Mouse (Mus musculus): Measurements from ENCODE around the gene Ppp2r5e.
"Not testable (repeated sequence)": the region's sequence is repeated elsewhere in the genome, so short reads cannot be mapped to it uniquely, and the experiment has no call there.

The Ppp2r5e gene

DNA sequence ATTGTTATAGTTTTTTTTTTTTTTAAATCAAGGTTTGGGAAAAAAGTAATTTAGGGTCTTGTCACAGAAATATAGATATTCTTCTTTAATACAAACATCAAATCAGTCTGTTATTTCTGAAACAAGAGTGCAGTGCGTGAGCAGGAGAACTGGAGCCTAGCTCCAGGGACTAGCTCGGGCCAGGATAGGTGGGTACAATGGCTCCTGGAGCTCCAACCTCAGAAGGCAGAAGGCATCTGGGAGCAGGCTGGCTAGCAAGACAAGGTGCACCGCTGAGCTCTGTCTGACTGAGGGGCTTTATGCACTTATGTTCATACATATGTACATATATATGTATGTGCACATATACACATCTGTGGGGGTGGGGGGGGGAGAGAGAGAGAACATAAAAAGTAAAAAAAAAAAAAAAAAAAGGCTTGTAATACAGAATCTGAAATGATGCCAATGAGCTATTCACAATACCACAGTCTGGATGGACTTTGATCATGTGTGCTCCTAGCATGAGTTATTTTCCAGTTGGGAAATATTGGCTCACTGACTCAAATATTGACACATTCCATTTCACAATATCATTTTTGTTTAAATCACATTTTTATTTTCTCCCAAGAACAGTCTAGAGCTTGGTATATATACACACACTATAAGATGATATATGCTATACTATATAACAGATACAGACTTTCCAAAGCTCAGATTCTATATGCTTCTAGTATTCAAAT is 109.3 kb downstream of the Ppp2r5e start:
- no peak for DNase-seq (ENCODE audit: low spot score)

DNA sequence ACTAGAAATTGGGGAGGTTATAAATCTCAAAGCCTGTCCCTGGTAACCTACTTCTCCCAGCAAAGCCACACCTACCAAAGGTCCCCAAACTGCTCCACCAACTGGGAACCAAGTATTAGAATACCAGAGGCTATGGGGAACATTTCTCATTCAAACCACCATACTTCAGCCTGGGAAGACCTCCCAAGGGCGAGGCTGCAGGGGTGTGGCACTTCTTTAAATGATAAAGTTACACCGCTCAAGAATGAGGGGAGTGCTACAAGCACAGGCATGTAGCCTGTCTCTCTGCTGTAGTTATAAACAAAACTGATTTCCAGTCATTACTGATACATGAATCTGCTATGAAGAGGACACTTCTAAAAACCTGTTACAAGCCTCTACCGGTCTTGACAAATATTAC is 113.3 kb downstream of the Ppp2r5e start:
- no peak for DNase-seq (ENCODE audit: low spot score)

DNA sequence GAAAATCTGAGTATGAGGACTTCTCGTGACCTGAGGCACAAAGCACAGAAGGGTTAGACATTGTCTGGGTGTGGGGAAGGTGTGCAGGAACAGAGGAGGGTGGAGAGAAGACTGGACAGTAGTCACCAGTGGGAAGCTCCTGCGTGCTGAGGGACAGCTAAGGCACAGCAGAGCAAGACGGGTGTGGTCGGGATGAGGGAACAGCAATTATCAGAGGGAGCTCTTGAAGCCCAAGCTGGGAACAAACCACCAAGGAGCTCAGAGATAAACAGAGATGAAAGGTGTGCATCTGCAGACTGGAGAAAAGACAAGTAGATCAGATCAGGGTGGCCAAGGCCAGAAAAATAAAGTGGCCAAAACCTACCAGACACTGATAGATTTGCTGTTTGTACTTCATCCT is 114.0 kb downstream of the Ppp2r5e start:
- no peak for DNase-seq (ENCODE audit: low spot score)

DNA sequence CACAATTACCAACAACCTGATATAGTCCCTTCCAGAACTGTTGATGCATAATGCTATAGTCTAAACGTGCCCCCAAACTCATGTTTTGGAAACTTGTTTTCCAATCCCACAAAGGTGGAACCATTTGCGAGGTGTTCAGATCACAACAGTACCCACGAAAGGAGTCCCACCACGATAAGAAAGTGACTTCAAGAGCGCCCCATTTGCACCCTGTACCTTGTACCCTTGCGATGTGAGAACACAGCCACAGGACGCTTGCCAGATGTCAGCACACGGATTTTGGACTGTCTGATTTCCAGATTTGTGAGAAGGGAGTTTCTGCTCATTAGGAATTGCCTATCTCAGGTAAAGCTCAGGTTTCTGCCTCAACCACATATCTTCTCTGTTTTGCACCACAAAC is 116.0 kb downstream of the Ppp2r5e start:
- no peak for DNase-seq (ENCODE audit: low spot score)

DNA sequence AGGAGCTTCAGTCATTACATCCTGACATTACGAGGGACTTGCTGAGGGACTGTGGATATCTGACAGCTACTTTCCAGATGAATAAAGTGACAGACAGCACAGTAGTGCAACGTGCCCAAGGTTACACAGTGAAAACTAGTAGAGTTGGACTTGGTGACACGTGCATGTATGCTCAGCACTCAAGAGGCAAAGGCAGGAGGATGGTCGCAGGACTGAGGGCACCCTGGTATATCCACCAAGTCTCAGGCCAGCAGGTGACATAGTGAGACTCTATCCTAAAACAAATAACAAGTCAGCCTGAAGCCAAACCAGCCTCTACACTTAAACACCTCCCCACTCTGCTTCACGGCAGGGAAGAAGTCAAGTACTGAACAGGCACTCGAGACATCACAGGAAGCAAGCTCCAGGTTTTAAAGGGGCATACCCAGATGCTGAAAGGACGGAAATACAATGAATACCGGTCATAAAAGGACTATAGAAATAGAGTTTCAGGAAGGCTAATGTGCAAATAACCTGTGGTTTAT is 116.6 kb downstream of the Ppp2r5e start:
- no peak for DNase-seq (ENCODE audit: low spot score)

DNA sequence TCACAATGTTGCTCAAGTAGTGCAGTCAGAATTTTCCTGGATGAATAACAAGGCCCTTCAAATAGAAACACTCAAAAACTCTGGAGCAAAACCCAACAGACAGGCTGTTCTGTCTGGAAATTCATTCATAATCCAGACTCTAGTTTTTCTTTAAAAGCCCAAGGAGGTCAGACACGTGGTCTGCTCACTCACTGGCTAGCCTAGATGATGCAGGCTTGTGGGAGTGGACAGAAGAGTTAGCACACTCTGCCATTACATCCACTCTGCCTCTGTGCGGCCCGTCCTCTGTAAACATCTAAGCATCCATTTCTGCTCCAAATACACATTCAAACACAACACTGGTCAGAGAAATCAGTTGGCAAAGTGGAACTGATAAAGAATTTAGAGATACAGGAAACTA is 117.4 kb downstream of the Ppp2r5e start:
- DNase-seq (ENCODE audit: low spot score) = no peak

DNA sequence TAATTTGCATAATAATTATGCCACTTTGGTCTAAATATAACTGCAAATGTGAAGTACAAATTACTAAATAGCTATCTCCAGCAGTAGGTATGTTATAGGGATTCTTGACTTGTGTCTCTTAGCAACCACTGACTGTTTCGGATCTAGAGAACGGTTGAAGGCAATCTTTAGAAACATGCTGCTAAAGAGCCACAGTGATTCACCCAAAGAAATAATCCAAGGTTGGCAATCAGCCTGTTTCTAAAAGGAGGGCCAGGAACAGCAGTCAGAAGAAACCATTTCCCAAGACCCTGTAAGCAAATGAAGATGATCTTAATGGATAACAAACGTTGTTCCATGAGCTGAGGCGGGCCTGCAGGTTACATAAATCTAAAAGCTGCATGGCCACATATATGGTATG is 117.9 kb downstream of the Ppp2r5e start:
- DNase-seq (ENCODE audit: low spot score) = no peak

DNA sequence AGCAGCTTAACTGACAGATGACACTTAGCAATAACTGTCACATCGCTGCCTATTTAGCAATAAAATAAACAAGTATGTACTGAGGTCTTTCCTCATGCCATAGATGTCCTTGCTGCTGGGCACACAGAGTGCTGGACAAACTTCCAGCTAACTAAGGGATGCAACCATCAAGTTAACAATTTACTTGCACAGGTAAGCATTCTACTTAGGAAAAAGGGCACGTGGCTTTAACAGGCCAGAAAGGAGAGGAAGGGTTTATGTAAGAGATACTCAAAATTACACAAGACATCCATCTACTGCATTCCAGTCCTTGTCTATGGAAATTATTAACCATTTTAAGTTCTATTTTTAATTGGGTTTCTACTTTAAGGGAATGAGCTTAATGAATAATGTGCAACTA is 123.0 kb downstream of the Ppp2r5e start:
- DNase-seq (ENCODE audit: low spot score) = no peak

DNA sequence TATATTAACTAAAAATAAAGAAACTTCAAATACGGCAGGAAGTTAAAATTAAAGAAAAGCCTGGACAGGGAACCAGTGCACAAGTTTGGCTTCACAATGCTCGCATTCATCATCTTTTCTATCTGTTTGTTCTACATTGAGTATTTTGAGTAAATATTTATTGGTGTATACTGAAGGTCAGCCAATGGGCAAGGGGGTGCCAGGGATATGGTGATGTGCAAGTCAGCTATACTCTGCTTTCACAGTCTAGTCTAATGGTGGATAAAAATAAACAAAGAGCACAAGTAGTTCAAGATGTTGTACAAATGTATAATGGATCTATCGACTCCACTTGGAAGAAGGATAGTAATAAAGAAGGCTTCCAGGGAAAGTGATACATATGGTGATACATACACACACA is 123.9 kb downstream of the Ppp2r5e start:
- no peak for DNase-seq (ENCODE audit: low spot score)

DNA sequence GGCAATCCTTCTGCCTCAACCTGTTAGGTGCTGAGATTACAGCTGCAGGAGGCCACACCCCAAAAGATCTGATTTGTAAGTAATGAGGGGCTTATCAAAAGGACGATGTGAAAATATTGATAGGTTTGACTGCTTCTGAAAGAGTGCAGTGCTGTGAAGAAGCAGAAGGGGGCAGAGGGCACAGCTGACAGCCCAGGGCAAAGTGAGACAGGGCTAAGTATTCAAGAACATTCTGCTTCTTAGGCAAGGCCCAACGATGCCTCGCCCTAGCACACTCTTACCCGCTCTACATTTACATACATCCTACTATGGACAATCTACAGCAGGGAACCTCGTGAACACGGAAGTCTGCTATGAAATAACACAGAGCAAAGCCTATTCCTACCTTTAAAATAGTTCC is 128.2 kb downstream of the Ppp2r5e start:
- no peak for DNase-seq (ENCODE audit: low spot score)

DNA sequence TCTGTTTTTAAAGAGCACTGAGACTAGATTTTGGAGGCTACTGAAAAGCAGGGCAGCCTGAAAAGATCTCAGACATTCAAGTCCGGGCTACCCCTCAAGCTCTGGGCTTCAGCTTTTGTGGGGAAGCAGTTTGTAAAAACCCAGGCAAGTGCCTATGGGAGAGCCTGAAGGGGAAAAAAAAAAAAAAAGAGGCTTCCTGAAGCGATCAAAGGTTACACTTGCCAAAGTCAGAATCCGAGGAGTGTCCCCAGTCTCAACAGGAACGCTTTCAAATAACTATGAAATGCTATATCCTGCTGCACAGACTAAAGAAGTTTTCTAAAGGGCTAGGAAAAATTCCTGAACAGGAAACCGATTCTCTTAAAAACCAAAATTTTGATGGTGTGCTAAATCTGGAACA is 128.9 kb downstream of the Ppp2r5e start:
- no peak for DNase-seq (ENCODE audit: low spot score)

DNA sequence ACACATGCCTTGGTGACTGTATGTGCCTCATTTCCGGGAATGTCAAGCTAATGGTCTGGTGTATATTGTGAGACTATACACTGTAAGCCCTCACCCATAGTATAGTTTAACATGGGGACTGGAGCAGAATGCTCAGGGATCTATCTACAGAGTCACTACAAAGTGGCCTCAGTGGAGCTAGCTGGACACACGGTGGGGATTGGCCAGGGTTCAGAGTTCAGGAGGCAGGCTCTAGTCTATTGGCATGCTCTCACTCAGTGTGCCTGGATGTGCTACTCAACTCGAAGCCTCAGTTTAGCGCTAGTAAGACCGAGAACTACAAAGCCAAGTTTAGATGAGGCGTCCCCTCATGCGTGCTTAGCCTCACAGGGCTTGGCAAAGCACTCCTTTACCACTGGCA is 129.8 kb downstream of the Ppp2r5e start:
- DNase-seq (ENCODE audit: low spot score) = no peak

DNA sequence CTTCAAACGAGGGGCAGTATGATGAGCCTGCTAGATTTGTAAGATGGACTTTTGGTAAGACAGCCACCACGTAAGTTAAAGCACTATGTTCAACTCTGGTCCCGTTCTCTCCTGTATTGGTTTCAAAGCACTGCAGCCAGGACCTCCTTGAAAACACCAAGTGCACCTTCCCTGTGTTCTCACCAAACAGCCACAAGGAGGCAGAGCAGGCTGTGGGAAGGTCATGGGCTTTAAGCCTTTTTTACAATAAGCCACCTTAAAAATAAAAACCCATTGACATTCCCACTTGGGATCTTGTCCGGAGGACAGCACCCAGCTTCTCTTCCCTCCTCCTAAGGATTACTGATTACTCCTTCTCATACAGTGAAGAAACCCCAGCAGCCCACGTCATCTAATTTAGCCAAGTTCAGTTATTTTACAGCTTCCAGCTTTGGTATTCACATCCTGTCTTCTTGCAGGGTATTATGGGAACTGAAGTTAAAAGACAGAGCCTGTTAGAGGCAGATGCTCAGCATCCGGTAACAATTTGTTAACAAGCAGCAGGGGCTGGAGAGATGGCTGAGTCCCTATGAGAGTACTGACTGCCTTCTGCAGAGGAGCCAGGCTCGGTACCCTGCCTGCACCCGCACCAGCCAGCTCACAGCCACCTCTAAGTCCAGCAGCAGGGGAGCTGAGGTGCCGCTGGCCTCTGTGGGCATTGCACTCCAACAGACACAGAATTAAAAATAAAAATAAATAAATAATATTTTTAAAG is 131.9 kb downstream of the Ppp2r5e start:
- no peak for DNase-seq (ENCODE audit: low spot score)

DNA sequence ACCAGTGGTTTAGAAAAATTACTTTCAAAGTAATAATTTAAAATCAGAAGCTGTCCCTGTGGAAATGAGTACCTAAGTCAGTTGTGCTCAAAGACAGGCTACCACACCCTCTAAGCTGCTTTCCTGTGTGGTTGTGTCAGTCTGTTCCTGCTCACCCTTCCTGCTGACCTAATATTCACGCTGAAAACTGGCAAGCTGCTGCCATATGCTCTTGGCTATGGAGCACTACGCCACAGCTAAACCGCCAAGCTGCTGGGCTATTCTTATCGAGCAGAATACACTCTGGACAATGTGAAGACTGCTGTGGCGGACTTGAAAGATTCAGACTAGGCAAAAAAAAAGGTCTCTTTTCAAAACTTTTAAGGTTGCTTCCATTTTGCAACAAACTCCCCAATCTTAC is 135.5 kb downstream of the Ppp2r5e start:
- no peak for DNase-seq (ENCODE audit: low spot score)

DNA sequence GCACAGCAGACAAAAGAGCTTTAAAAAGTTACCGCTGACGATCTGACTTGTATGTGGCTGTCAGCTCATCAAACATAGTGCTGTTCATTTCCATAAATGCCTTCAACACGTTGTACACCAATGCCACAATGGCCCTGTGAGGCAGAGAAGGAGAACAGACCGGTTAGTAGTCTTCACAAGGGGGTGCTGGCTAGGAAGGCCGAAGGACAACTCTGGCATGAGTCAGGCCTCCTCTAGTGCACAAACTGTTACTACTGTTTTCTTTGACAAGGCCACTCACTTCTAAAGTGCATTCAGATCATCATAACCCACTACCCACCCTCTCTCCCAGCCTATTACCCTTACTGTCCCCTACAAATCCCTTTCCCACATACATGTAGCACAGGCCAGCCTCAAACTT is 136.4 kb downstream of the Ppp2r5e start:
- no peak for DNase-seq (ENCODE audit: low spot score)

DNA sequence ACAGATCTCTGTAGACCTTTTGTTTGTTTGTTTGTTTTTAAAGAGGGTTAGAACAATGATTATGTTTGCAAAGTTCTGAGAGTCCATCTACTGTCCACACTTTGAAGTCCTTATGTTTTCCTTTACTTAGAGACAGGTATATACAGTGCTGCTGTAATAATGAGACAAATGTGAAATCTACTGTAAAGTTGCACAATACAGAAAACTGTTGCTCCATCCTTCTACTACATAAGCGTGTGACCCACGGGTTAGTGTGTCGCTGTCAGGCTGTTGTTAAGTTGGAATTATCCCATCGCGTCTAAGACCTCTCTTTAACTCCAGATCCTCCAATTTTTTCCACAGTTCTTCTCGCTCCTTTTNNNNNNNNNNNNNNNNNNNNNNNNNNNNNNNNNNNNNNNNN is 142.6 kb downstream of the Ppp2r5e start:
- DNase-seq (ENCODE audit: low spot score) = no peak

DNA sequence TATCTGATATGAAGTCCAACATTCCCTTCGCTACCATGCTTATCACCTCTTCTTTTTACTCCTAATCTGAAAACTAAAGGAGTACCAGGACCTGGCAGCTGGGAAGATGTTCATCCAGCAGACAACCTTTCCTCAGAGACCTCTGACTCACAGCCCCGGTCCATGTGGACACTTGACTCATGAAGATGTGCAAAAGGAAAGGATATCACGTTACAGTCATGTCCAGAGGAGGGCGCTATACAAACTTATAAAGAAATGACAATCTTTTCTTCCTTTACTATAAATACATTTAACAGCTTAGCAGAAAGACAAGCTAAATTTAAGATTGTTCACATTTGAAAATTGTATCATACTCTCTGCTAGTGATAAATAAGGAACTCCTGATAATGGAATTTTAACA is 143.0 kb downstream of the Ppp2r5e start:
- no peak for DNase-seq (ENCODE audit: low spot score)

DNA sequence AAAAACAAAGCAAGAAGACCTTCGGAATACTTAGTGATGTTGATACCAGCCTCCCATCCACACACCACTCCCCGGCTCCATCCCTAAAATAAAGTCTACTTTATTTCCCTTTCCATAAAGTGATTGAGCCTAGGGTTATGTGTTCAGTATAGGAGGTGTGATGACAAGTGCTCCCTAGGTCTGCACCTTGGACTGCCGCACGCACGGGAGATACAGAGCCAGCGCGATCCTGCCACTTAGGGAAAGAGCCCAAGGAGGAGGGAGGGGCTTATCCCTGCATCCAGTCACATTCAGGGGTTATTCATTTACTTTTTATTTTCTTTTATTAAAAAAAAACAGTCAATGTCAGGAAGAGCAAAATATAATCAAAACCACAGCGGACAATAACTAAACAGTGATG is 145.5 kb downstream of the Ppp2r5e start:
- DNase-seq (ENCODE audit: low spot score) = no peak

DNA sequence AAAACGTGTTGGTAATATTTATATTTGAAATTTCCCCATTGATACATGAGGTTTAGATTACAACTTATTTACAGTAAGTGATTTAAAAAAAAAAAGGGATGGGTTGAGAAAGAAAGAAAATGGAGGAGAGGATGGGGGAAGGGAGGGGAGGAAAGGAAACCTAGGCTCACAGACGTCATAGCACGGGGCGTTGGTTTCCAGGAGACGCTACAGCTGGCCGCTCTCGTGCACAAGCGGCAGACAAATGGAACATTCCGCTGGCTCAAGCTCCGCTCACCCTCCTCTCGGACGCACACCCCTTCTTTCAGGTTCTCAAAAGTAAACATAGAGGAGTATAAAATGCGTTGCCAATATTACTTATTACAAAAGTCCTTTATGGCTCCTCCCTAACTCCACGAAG is 146.0 kb downstream of the Ppp2r5e start:
- no peak for DNase-seq (ENCODE audit: low spot score)

DNA sequence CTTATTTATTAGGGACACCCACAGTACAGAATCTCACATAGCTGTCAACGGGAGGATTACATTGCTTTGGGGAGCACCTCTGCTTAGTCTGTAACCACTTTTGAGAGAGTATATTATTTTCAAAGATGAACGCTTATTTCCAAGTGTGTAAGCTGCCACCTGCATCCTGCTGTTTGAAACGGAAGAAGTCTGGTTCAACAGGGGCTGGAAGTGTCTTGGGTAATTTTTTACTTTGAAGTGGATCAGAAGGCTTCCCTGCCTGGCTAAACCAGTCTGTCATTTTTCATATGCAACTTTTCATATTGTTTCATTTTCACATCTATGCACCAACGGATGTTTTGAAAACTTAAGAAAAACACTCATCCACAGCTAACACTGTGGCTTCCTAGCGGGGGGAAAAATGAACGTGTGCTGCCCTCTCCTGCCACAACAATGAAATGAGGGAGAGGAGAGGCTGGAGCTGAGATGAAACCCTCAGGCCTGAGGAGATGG is 146.5 kb downstream of the Ppp2r5e start:
- DNase-seq (ENCODE audit: low spot score) = no peak

DNA sequence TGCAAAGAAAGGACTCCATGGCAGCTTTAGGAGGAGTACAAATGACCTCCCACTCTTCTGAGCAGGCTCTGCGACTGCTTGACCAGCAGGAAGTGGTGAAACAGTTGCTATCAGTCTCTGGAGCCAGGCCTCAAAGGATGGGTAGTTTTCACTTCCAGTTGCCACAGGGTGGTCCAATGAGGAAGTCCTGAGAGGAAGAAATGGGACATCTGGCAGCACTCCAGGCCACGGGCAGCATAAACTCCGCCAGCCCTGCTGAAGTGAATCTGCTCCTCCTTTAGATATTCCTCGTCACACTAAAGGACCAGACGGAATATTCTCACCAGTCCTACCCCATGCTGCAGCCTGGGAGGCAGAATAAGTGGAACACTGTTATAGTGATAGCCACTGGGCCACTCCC is 147.1 kb downstream of the Ppp2r5e start:
- no peak for DNase-seq (ENCODE audit: low spot score)

DNA sequence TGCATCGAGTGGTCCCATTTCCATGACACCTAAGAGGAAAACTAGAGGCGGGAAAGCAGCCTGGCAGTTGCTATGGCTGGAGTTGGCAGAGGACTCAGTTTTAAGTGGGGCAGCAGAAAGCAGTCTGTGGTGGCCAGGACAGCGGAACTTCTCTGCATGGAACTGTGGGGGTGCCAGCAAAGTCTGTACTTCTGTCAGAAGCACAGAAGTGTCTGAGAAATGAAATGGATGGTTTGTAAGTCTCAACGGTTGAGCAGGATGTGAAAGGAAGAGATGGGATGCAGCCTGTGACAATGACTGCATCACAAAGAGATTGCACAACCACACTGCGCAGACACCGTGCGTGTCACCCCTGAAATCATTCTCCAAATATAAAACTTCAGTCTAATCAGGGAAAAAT is 149.8 kb downstream of the Ppp2r5e start:
- no peak for DNase-seq (ENCODE audit: low spot score)

DNA sequence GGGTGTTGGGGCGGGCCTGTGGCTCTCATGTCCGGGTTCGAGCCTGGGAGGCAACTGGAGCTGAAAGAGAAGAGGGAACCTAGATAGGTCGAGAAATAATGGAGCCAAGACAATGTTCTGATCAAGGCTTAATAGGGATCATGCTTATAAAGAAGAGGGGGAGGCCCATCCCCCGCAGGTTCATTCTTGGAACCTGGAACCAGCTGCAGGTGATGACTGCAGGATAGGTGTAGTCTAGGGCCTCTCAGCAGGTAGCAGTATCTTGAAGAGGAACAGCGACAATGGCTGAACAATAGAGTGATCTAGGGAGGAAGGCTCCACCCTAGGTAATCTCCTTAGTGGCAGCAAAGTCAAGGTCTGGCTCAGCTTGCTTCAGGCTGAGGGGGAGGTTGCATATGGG is 163.6 kb downstream of the Ppp2r5e start:
- not testable (repeated sequence) for DNase-seq (ENCODE audit: low spot score)
